Mouse (Mus musculus): ENCODE measurements around the gene Polr2h. TPM values are rescaled to one million over a fixed set of nuclear protein-coding genes. Genes with fewer than 3 reads are reported as not detected.

Polr2h gene
- total RNA-seq, 2 experiments from 2014 or later, result 29.2 to 36.7 TPM

GRCm38 (mm10) chr16:20701316-20701715 is 16.1 kb upstream of the Polr2h start:
- no peak for ATAC-seq (ENCODE audit: poor library complexity, severe bottlenecking)

- ATAC-seq (ENCODE audit: poor library complexity, severe bottlenecking), result no peak
Observed at GRCm38 (mm10) chr16:20701729-20702521, 15.5 kb upstream of the Polr2h start.

- ATAC-seq (ENCODE audit: poor library complexity, severe bottlenecking), result peak; percentile 74
Observed at GRCm38 (mm10) chr16:20702522-20702893, 15.0 kb upstream of the Polr2h start.

DNA sequence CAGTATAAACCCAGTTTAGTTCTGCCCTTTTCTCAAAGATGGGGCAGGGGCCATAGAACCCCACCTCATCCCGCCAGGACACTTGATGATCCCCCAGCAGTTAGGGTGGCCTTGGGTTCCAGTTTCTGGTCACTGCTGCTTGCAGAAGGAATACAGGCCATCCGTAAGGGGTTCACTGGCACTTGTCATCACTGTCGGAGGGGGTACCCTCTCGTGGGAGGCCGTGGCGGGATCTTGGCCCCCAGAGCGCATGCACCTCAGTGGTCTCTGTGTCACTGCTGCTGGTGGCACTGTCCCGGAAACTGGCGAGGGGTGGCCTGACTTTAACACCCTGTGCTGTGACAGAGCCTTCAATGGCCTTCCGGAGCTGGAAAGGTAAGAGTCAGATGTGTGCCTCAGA is 14.4 kb upstream of the Polr2h start:
- no peak for ATAC-seq (ENCODE audit: poor library complexity, severe bottlenecking)

DNA sequence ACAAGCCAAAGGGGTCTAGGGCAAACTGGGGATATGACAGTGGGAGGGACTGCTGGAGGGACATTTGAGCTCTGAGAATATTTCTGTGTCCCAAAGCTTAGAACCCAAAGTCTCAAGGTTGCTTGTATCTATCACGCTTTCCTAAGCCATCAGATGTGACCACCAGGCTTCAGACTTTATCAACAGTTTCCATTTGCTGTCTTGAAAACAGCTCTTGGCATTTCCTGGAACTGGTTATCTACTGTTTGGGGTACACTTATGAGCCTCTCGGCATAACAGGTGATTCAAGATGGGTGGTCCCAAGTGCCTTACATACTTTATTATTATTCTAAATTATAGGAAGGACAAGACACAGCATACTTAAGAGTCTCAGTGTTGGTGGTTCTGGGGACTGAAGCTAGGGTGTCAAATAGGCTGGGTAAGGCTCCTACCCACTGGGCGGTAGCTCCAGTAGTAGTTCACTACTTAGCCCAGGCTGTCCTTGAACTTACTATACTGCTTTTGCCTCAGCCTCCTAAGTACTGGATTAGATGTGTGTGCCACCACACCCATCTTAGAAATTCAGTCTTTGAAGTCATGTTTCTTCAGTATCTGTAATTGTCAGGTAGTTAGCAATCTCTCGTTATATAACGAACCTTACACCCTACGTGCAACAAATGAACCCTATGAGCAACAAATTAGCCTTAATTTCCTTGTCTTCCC is 13.6 kb upstream of the Polr2h start:
- ATAC-seq (ENCODE audit: poor library complexity, severe bottlenecking), result no peak

- ATAC-seq (ENCODE audit: poor library complexity, severe bottlenecking), result no peak
Observed at GRCm38 (mm10) chr16:20705786-20706185, 11.7 kb upstream of the Polr2h start.

DNA sequence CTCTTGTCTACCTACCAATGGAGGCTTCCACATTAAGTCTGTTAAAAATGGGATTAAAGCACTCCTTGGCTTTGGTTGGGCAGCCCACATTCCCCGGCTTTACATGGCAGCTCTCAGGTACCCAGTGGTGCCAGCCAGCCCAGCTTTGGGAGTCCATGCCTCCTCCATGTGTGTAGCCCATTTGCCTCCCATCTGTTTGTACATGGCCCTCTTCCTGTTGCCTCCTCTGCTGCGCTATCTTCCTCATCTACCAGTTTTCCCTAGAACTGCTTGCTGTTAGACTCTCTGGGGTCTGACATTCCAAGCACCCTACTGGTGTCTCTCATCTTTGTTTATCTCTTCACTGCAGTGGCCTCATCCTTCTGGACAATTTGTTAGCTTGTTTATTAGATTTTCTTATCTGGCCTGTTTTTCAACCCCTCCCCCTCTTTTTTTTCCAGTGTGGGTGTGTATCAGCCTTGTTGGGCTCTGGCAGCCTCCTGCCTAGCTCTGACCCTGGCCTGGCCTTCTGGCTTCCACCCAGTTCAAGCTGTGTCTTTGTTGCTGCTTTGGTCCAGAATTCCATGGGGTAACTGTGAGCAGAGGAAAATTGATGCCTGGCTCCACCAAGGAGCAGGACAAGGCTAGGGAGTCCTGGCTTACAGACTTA is 10.9 kb upstream of the Polr2h start:
- ATAC-seq (ENCODE audit: poor library complexity, severe bottlenecking), result no peak

DNA sequence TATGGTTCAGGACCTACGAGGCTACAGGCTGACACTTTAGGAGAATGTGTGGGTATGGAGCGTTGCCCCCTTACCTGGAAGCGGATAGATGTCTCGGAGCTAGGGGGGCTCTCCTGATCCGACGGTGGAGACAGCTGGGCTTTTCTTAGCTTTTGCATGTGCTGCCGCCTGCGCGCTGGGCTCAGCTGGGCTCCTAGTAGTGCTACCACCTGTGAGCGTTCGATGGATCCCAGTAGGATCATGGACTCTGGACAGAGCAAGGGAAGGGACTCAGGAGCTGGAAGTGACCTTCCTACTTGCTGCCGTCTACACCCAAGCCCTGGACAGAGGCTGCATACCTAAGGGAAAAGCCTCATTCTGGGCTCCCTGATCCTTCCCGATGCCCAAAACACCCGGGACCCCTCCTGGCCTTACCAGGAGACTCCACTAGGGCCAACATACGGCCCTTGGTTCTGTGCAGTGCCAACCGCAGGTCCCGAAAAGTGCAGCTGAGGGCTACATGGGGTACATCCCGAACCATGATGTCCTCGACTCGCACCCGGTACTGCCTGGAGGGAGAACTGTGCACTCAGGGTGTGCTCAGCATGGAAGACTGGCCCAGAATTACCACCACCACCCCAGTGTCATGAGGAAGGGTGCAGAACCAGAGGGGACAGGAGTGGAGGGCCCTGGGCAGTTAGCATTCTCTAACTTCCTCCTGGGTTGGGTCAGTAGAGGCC is 9.1 kb upstream of the Polr2h start:
- ATAC-seq (ENCODE audit: poor library complexity, severe bottlenecking), result no peak

- no peak for ATAC-seq (ENCODE audit: poor library complexity, severe bottlenecking)
Observed at GRCm38 (mm10) chr16:20708939-20709734, 8.3 kb upstream of the Polr2h start.

DNA sequence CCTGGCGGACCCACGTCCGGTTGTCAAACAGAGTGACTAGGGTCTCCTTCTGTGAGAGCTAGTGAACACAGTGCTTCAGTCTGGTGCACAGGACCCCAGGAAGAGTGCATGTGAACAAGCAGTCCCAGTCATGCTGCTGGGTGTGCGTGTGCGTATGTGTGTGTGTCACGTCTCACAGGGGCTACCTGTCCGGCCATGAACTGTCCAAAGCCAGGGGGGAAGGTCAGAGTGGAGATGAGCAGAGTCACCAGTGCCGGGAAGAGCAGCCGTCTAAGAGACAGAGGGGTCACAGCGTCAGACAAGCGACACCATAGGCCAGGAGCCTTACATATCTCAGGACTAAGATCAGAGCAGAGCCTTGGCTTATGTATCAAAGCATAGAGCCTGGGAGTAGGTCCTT is 7.1 kb upstream of the Polr2h start:
- no peak for ATAC-seq (ENCODE audit: poor library complexity, severe bottlenecking)

- 0 out of 2 replicates have a peak, but pooled peaks have one; percentile 45 for ATAC-seq (ENCODE audit: poor library complexity, severe bottlenecking)
Observed at GRCm38 (mm10) chr16:20710810-20711209, 6.7 kb upstream of the Polr2h start.

DNA sequence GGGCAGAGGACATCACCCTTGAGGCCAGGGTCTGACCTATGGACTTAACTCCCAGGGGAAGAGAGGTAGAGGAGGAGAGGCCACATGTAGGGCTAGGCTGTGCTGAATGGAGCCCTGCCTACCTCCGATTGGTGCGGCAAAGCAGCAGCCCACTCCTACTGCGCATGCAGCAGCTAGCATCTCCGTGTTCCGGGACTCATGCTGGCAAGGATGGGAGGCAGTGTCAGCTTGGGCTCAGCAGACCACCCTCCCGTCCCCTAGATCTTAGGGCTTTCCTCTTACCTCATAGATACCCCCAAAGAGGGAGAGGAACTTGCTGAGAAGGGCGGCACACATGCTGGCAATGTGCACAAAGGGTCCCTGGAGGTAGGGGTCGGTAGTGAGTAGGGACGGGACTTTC is 5.3 kb upstream of the Polr2h start:
- no peak for ATAC-seq (ENCODE audit: poor library complexity, severe bottlenecking)

- no peak for ATAC-seq (ENCODE audit: poor library complexity, severe bottlenecking)
Observed at GRCm38 (mm10) chr16:20712889-20713288, 4.6 kb upstream of the Polr2h start.

DNA sequence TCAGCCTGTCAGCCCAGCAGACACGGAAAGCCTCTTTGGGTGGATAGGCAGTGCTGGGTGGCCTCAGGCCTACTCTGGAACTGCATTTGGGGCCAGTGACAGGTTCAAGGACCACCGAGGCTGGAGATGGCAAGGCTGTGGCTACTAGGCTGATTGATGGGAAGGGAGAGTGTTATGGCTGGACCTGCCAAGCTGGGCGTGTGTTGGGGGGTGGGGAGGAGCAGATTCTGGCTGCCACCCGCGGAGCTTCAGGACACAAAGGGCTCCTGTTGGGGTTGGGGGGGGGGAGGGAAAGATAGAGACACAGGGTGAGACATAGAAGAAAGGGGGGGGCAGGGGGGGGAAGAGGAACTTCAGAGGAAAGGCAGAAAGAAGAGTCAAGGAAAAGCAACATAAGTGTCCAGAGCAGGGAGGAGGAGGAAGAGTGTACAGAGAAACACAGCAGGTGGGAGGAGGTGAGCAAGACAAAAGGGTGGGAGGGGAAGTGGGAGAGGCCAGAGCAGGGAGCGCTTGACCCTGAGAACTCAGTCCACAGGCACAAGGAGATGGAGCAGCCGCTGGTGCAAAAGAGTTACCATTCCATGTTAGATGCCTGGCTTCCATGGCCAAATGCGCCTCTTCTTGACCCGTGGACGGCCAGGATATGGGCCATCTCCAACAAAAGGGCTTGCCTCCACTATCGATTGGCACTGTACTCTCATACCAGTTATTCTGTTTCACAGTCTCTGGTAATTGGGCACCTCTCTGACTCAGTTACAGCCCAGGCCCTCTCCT is 3.0 kb upstream of the Polr2h start:
- ATAC-seq (ENCODE audit: poor library complexity, severe bottlenecking), result no peak

DNA sequence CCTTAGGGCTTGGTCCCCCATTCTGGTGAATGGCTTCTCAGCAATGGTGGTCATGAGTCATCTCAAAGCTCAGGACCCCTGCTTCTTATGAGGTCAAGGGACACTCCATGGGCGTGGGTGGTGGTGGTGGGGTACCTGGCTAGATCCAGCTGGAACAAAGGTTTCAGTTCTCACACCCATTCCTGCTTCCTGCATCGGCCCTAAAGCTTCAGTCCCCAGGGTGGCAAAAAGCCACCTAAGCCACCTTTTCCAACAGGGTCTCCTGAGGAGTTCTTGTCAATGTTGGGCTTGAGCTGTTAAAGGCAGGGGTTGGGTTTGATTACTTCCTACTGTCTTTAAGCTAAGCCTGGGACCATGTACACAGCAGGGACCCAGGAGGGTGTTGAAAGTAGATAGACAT is 2.3 kb upstream of the Polr2h start:
- ATAC-seq (ENCODE audit: poor library complexity, severe bottlenecking), result no peak

DNA sequence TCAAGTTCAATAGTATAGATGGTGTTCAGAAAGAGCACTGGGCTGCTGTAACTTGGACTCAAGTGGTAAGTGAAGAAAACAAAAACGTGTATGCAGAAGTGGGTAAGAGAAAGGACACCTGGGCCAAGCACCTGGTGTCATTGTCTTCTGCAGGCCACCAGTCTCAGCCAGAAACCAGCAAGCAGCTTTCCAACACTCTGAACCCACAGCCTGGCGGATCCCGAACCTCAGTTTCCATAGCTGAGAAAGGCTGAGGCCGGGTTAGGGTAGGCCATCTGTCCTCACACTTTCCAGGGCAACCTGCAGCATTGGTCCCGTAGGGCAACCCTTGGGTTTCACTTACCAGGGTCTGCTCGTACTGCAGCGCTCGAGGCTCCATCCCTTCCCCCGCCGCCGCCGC is 1.9 kb upstream of the Polr2h start:
- ATAC-seq (ENCODE audit: poor library complexity, severe bottlenecking), result no peak

- ATAC-seq (ENCODE audit: poor library complexity, severe bottlenecking), result peak; percentile 31
Observed at GRCm38 (mm10) chr16:20715976-20716840, 1.3 kb upstream of the Polr2h start.

- ATAC-seq (ENCODE audit: poor library complexity, severe bottlenecking), result peak; percentile 15; the same call in 1 of the 2 replicates
Observed at GRCm38 (mm10) chr16:20716841-20717180, 654 bp upstream of the Polr2h start.

All from megakaryocyte, adult 5-6 weeks (primary cell).